Mouse (Mus musculus): ENCODE measurements around the gene Dgcr6.

Gene Dgcr6

DNA sequence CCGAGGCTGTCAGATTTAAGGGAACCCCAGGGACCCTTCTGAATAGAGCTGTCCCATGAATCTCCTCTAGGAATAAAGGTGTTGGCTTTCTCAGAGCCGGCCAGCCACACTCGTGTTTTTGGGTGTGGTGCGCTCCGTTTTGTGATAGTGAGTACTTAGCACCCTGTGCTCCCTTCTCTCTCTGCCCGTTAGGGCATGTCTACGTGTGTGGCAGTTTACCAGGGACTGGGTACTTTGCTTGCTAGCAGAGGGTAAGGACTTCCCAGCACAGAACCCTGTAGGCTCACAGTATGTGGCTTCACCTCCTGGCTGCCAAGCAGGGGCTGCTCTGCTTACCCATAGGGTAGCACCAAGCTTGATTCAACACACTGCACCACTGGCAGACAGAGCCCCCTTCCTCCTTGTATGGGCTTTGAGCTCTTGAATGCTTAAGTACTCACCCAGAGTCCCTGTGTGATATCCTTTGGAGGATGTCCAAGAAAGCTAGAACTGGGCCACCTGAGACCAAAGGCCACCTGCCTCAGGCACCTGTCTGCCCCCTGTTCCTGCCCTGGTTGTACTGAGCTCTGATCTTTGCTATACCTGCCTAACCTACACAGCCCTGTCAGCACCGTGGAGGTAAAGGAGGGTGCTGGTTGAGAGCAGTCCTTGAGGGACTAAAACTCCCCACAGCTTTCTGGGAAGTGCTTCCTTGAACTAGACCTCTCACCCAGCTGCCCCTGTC lies 16.2 kb downstream of the Dgcr6 start:
- no peak for DNase-seq (ENCODE audit: extremely low read depth, low read depth)

GRCm38 (mm10) chr16:18070798-18071197 lies 18.1 kb downstream of the Dgcr6 start:
- no peak for DNase-seq (ENCODE audit: extremely low read depth, low read depth)

- no peak for DNase-seq (ENCODE audit: extremely low read depth, low read depth)
Observed at GRCm38 (mm10) chr16:18072089-18072488, 19.4 kb downstream of the Dgcr6 start.

GRCm38 (mm10) chr16:18073259-18073962 lies 20.8 kb downstream of the Dgcr6 start:
- no peak for DNase-seq (ENCODE audit: extremely low read depth, low read depth)

DNA sequence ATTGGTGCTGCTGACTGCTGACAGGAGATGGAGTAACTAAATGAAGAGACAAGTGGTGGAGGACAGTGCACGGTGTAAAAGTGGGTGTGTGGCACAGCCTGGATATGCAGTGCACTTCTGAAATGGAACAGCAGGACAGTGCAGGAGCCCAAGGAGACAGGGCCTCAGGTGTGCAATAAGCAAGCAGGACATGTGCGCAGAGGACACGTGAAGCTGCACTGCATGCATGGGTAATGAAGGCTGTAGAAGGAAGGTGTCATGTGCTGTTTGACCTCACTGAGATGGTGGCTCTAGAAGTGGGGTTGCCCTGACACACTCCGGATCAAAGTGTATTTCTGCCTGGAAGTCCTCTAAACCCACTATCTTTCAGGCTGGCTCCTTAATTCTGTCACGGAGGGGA lies 22.0 kb downstream of the Dgcr6 start:
- no peak for DNase-seq (ENCODE audit: extremely low read depth, low read depth)

DNA sequence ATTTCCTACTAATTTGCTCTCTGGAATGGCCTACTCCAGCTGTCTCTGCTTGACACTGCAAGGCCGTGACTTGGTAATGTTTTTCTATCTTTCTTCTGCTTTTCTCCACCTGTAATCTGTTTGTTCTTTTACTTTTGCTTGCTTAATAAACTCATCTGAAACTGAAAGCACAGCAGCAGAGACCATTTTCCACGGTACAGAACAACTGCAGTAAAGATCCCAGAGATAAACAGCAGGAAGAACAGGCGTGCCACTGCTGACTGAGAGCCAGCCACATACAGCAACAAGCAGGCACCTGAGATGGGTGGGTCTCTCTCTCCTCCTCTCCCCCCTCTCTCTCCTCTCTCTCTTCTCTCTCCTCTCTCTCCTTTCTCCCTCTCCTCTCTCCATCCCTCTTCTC lies 22.5 kb downstream of the Dgcr6 start:
- no peak for DNase-seq (ENCODE audit: extremely low read depth, low read depth)

DNA sequence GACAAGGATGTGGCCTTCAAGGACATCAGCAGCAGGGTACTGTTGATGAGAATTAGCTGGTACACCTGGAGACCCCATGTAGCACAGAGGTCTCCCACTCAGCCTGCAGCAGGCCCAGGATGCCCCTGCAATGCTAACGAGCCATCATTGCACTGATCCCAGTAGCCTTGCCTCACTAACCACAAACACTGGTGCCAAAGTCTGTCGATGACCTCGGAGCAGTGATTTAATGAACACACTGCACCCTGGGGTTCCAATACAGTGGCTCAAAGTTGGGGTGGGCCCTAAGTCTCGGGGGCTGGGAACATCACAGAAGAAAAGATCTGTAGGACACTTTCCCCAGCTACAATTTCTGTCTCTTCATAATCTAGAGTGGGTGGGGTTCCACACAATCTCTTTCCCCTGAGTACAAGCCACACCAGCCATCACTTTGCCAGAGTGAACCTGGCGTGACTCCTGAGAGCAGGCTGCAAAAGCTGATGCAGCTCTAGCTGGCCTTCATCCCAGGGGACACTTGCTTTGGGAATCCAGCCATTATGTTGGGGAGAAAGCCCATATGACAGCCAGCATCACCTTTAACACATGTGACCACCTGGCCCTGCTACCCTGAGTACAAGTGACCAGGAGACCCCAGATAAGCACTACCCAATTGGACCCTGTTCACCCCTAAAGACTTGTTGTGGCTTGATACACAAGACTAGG lies 25.8 kb downstream of the Dgcr6 start:
- no peak for DNase-seq (ENCODE audit: extremely low read depth, low read depth)

GRCm38 (mm10) chr16:18079300-18079699 lies 26.6 kb downstream of the Dgcr6 start:
- no peak for DNase-seq (ENCODE audit: extremely low read depth, low read depth)

- no peak for DNase-seq (ENCODE audit: extremely low read depth, low read depth)
Observed at GRCm38 (mm10) chr16:18080171-18080570, 27.5 kb downstream of the Dgcr6 start.

GRCm38 (mm10) chr16:18081149-18081827 lies 28.6 kb downstream of the Dgcr6 start:
- DNase-seq (ENCODE audit: extremely low read depth, low read depth), result no peak

DNA sequence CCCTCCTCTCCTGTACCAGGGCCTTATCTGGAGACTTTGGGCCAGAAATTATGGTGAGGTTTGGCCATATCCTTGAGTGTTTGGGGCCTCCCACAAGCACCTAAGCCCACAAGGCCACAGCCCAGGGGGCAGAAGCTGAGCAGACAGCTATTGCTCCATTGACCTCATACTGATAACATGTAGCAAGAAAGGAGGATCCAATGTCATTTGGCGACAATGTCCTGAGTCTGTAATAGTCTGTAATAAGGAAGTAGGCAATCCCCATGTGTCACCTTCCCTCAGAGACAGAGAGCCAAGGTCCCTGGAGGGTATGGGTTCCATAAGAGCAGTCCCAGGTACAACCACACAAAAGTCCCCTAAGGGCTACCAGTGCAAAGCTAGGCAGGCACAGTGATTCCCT lies 29.6 kb downstream of the Dgcr6 start:
- no peak for DNase-seq (ENCODE audit: extremely low read depth, low read depth)

DNA sequence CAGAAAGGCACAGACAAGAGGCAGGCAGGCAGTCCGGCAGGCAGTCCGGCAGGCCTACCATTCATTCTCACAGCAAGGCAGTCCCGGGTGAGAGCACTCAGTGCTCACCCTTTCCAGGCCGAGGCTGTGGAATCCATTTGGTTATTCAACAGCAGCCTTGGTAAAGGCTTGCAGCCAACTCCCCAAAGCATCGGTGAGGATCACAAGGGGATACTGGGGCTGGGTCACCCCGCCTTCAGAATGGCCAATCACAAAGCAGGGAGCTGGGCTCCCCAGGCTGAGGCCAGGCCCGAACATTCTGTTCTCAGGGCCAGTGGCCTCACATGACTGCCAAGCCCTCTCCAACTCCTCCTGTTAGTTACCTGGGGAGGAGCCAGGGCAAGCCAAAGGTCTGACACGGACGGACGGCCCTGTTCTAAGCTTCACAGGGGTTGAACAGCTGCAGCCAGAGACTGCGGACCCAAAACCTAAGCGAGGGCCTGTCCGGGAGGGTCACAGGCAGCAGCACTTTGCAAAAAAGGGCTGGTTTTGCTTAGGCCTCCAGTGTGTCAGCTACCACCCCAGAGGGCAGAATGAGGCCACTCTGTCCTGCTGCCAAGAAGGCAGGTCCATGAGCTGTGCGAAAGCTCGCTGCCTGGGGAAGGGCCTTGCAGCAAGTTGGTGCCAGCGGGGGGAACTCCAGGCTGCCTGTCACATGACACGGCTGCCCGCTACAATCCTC lies 30.7 kb downstream of the Dgcr6 start:
- DNase-seq (ENCODE audit: extremely low read depth, low read depth), result no peak

GRCm38 (mm10) chr16:18084262-18084661 lies 31.6 kb downstream of the Dgcr6 start:
- no peak for DNase-seq (ENCODE audit: extremely low read depth, low read depth)

DNA sequence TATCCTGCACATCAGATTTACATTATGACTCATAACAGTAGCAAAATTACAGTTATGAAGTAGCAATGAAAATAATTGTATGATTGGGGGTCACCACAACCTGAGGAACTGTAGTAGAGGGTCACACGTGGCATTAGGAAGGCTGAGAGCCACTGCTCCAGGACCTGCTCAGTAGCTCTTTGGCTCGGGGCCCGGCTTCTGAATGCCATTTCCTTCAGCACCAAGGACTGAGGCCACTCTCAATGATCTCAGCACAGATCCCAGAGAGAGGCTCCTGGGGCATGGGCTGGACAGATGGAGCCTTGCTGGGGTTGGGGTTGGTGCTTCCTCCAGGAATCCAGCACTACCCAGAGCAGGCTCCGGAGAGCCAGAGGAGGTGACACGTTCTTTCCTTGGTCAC lies 34.4 kb downstream of the Dgcr6 start:
- DNase-seq (ENCODE audit: extremely low read depth, low read depth), result no peak

GRCm38 (mm10) chr16:18096348-18096747 lies 43.7 kb downstream of the Dgcr6 start:
- DNase-seq (ENCODE audit: extremely low read depth, low read depth), result no peak

DNA sequence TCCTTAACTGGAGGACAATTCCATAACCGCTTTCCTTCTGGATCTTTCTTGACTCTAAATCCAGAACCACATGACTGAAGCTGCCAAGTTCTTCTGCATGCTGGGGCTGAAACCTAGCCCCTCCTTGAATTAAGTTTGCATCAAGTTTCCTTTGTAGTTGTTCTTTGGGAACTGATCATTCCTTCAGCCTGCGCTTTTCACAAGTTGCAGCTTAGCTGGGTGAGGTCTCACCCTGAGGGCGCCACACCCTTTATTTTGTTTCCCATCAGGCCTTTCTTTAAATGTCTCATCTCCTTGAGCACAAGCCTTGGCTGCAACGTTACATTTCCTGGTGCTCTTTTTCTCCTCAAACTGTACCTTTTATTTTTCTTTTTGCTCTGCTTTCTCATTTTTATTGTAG lies 50.2 kb downstream of the Dgcr6 start:
- DNase-seq (ENCODE audit: extremely low read depth, low read depth), result no peak

DNA sequence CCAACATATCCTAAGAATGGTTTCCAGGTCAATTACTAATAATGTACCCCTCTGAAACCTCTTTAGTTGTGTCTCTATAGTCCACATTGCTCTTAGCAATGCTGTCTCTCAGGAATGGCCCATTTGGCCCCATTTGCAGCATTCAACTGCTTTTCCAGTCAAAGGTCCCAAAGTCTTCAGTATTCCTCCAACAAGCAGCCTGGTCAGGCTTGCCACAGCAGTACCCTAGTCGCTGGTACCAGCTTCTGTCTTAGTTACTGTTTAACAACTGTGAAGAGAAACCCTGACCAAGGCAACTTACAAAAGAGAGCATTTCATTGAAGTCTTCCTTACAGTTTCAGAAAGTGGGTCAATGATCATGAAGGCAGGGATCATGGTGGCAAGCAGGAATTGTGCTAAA lies 50.7 kb downstream of the Dgcr6 start:
- DNase-seq (ENCODE audit: extremely low read depth, low read depth), result no peak

DNA sequence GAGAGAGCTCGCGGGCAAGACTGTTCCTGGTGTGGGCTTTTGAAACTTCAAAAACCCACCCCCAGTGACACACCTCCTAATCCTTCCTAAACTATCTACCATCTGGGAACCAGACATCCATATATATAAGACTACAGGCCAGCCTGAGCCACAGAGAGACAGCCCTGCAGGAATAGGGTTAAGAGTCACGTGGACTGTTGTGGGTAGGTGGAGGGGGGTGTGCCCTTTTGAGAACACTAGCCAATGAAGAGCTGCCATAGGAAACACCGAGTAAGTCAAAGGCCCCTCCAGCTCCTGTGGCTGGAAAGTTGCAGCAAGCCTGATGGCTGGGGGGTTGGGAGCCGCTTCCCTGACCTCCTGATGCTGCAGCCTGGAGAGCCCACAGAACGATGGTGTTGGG lies 51.1 kb downstream of the Dgcr6 start:
- DNase-seq (ENCODE audit: extremely low read depth, low read depth), result no peak

DNA sequence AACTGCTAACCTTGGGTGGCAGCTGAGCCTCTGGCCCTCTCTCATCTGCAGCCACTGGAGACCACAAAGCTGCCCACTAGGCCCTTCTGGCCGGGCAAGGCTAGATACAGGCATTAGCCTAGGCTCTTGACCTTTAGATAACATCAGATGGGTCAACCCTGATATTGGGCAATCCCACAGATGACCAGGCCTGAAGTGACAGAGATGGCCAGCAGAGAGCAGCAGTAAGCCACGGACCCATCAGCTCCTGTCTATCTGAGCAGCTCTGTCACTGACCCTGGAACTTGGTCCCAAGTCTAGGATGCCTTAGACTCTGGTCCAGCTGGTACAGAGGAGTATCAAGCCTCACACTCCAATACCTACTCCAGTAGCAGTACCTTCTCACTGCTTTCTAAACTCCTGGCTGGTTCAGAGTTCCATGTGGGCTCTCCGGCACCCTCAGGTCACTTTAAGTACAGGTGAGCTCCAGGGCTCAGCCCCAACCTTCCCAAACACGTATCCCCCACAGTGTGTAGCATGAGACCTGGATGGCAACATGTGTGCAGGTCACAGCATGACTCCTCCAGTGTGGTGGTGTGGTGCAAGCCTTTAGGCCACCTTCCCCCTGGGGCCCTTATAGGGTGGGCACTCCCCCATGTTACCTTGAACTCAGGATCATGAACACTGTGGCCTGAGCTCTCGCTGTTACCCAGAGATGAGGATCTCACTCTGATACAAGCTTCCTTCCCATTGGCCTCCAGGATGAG lies 55.7 kb downstream of the Dgcr6 start:
- DNase-seq (ENCODE audit: extremely low read depth, low read depth), result no peak

DNA sequence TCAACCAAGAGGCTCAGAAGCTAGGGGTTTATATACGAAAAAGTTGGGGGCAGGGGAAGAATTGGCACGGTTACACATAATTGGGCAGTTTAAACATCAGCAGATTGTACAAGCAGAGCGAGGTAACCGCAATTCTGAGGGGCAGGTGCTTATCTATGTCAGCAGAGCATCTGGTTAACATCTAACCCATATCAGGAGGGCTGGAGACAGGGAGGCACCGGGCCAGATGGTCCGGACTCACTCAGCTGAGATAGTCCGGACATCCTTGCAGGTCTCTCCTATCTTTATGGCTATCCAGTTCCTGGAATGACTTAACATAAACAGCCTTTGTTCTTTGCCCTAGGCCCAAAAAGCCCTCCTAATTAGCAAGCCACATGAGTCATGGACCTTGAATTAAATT lies 58.4 kb downstream of the Dgcr6 start:
- DNase-seq (ENCODE audit: extremely low read depth, low read depth), result no peak

GRCm38 (mm10) chr16:18116467-18116866 lies 63.8 kb downstream of the Dgcr6 start:
- DNase-seq (ENCODE audit: extremely low read depth, low read depth), result no peak
